In the genomic region with DNA sequence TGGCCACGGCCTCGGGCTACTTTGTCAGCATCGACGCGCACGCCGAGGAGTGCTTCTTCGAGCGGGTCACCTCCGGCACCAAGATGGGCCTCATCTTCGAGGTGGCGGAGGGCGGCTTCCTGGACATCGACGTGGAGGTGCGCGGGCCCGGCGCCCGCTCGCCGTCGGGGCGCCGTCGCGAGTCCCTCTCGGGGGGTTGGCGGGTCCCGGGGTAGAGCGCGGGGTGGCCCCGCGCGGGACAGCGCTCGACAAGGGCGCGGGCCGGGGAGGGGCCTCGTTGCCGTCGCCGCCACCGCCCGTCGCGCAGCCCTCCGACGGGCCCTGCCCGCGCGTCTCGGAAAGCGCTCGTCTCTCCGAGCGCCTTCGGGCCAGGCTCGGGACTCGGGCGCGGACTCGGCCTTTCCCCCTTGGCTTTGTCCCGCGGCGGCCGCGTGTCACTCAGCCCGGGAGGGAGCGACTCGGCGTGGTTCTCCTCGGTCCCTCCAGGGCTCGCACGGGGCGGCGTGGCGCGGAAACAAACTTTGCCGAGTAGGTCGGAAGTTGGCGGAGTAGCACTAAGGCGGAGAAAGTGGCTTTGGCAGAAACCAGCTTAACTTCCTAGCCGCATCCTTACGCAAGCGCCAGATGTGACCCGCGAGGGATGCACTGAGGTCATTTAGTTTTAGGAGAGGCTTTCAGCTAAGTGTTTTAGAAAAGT, we compare ENCODE assay signal across 8 mouse cellular contexts. TPM values are rescaled to one million over a fixed set of nuclear protein-coding genes. Genes with fewer than 3 reads are reported as not detected.
A peak's percentile ranks its signal among the peaks of the same experiment; 100 is the strongest.
DNase-seq lines count a peak whose midpoint lies in the region; ATAC-seq lines count a peak whose summit lies in the region.

No protein-coding gene starts in this region.

- no peaks in the 10 kb centered on the region for H3K27me3 ChIP-seq in forebrain, embryonic 16.5 days (replicated peaks; ENCODE audit: control insufficient read depth, insufficient read depth, low read length)
- 0 out of 2 replicates have a peak, but pooled peaks cover 7% of the 10 kb centered on the region for H3K27me3 ChIP-seq in hindbrain, embryonic 12.5 days
- H3K27me3 ChIP-seq in limb, embryonic 13.5 days, result 0 out of 2 replicates have a peak, but pooled peaks cover 4% of the 10 kb centered on the region
- 0 out of 2 replicates have a peak, but pooled peaks cover 3% of the 10 kb centered on the region for H3K27me3 ChIP-seq in midbrain, embryonic 13.5 days

- peak overlapping the region; percentile 61 for H3K27ac ChIP-seq in forebrain, embryonic 16.5 days (ENCODE audit: low read length)
- peak overlapping the region; percentile 84 for H3K27ac ChIP-seq in hindbrain, embryonic 12.5 days
- H3K27ac ChIP-seq in limb, embryonic 13.5 days, result peak overlapping the region; percentile 88
- H3K27ac ChIP-seq in midbrain, embryonic 13.5 days, result peak overlapping the region; percentile 80

- ATAC-seq in forebrain, embryonic 16.5 days, result peak; percentile 69
- ATAC-seq in hindbrain, embryonic 12.5 days (ENCODE audit: low FRiP score), result peak; percentile 75
- ATAC-seq in limb, embryonic 13.5 days (ENCODE audit: low FRiP score, low read depth), result peak; percentile 74
- ATAC-seq in midbrain, embryonic 13.5 days, result peak; percentile 81

- peaks cover 12% of the 10 kb centered on the region; the same call in 1 of the 2 replicates for H3K36me3 ChIP-seq in forebrain, embryonic 16.5 days (ENCODE audit: control insufficient read depth, insufficient read depth)
- peaks cover 26% of the 10 kb centered on the region for H3K36me3 ChIP-seq in hindbrain, embryonic 12.5 days
- peaks cover 37% of the 10 kb centered on the region for H3K36me3 ChIP-seq in limb, embryonic 13.5 days
- H3K36me3 ChIP-seq in midbrain, embryonic 13.5 days, result peaks cover 27% of the 10 kb centered on the region

- DNase-seq in NIH3T3 (ENCODE audit: low read depth), result peak; percentile 71
- peak; percentile 53 for DNase-seq in c-Kit-positive CD71-positive TER-119-positive erythroid progenitor cells, embryonic 14.5 days (ENCODE audit: low spot score)
- DNase-seq in spleen, adult 12 weeks (ENCODE audit: low spot score), result peak; percentile 67
- DNase-seq in frontal cortex, postnatal 36 days (ENCODE audit: low spot score in 2 of 2), result no peak

- H3K9me3 ChIP-seq in forebrain, embryonic 16.5 days (ENCODE audit: control insufficient read depth, low read length), result no peaks in the 10 kb centered on the region
- no peaks in the 10 kb centered on the region for H3K9me3 ChIP-seq in hindbrain, embryonic 12.5 days (replicated peaks)
- no peaks in the 10 kb centered on the region for H3K9me3 ChIP-seq in limb, embryonic 13.5 days
- no peaks in the 10 kb centered on the region for H3K9me3 ChIP-seq in midbrain, embryonic 13.5 days

- H3K9ac ChIP-seq in forebrain, embryonic 16.5 days (replicated peaks; ENCODE audit: low read depth, low read length), result peak overlapping the region; percentile 78
- peak overlapping the region; percentile 95 for H3K9ac ChIP-seq in hindbrain, embryonic 12.5 days
- H3K9ac ChIP-seq in limb, embryonic 13.5 days, result peak overlapping the region; percentile 97
- peak overlapping the region; percentile 87 for H3K9ac ChIP-seq in midbrain, embryonic 13.5 days (replicated peaks)

- peak overlapping the region; percentile 92 for H3K4me2 ChIP-seq in forebrain, embryonic 16.5 days (ENCODE audit: low read length)
- peak overlapping the region; percentile 83 for H3K4me2 ChIP-seq in hindbrain, embryonic 12.5 days (replicated peaks)
- H3K4me2 ChIP-seq in limb, embryonic 13.5 days (replicated peaks), result peak overlapping the region; percentile 69
- H3K4me2 ChIP-seq in midbrain, embryonic 13.5 days (replicated peaks), result peak overlapping the region; percentile 84

- H3K4me1 ChIP-seq in forebrain, embryonic 16.5 days (replicated peaks; ENCODE audit: control insufficient read depth, insufficient read depth, low read length), result peaks cover 14% of the 10 kb centered on the region
- H3K4me1 ChIP-seq in hindbrain, embryonic 12.5 days, result peaks cover 11% of the 10 kb centered on the region
- H3K4me1 ChIP-seq in limb, embryonic 13.5 days, result peaks cover 18% of the 10 kb centered on the region
- peaks cover 20% of the 10 kb centered on the region for H3K4me1 ChIP-seq in midbrain, embryonic 13.5 days (replicated peaks)

- H3K4me3 ChIP-seq in forebrain, embryonic 16.5 days (replicated peaks; ENCODE audit: low read length), result peak overlapping the region; percentile 92
- H3K4me3 ChIP-seq in hindbrain, embryonic 12.5 days, result peak overlapping the region; percentile 97
- H3K4me3 ChIP-seq in limb, embryonic 13.5 days, result peak overlapping the region; percentile 98
- H3K4me3 ChIP-seq in midbrain, embryonic 13.5 days (replicated peaks), result peak overlapping the region; percentile 96

- WGBS in forebrain, embryonic 16.5 days, result 0% methylated on average over 49 of the region's 89 CpGs
- WGBS in hindbrain, embryonic 12.5 days, result under 1% methylated on average over 81 of the region's 89 CpGs
- WGBS in limb, embryonic 13.5 days, result under 1% methylated on average over 79 of the region's 89 CpGs
- WGBS in midbrain, embryonic 13.5 days, result under 1% methylated on average over 77 of the region's 89 CpGs

RNA-seq across cellular contexts. Expression of a gene that starts 0.6 kb away (rescaled TPM):
- polyA plus RNA-seq in forebrain, embryonic 16.5 days (2015; fragmentation: Nextera tagmentation; extraction: Ambion mirVana), result 397 and 404 TPM in 2 replicates
- 418 and 446 TPM in 2 replicates for polyA plus RNA-seq in hindbrain, embryonic 12.5 days (2016; fragmentation: Nextera tagmentation; extraction: Ambion mirVana)
- 590 and 600 TPM in 2 replicates for polyA plus RNA-seq in limb, embryonic 13.5 days (2015; fragmentation: Nextera tagmentation; extraction: Ambion mirVana)
- 345 and 368 TPM in 2 replicates for polyA plus RNA-seq in midbrain, embryonic 13.5 days (2015; fragmentation: Nextera tagmentation; extraction: Ambion mirVana)

RNA-seq across cellular contexts. Expression of a gene that starts 9.9 kb away (rescaled TPM):
- 9.7 and 11.8 TPM in 2 replicates for polyA plus RNA-seq in forebrain, embryonic 16.5 days (2015; fragmentation: Nextera tagmentation; extraction: Ambion mirVana)
- polyA plus RNA-seq in hindbrain, embryonic 12.5 days (2016; fragmentation: Nextera tagmentation; extraction: Ambion mirVana), result 18.9 and 20.9 TPM in 2 replicates
- 26.0 and 27.8 TPM in 2 replicates for polyA plus RNA-seq in limb, embryonic 13.5 days (2015; fragmentation: Nextera tagmentation; extraction: Ambion mirVana)
- 9.1 and 10.3 TPM in 2 replicates for polyA plus RNA-seq in midbrain, embryonic 13.5 days (2015; fragmentation: Nextera tagmentation; extraction: Ambion mirVana)

RNA-seq across cellular contexts. Expression of a gene that starts 11.6 kb away (rescaled TPM):
- 21.9 and 30.5 TPM in 2 replicates for polyA plus RNA-seq in forebrain, embryonic 16.5 days (2015; fragmentation: Nextera tagmentation; extraction: Ambion mirVana)
- 18.0 and 19.1 TPM in 2 replicates for polyA plus RNA-seq in hindbrain, embryonic 12.5 days (2016; fragmentation: Nextera tagmentation; extraction: Ambion mirVana)
- polyA plus RNA-seq in limb, embryonic 13.5 days (2015; fragmentation: Nextera tagmentation; extraction: Ambion mirVana), result 17.5 and 17.8 TPM in 2 replicates
- polyA plus RNA-seq in midbrain, embryonic 13.5 days (2015; fragmentation: Nextera tagmentation; extraction: Ambion mirVana), result 28.0 and 28.2 TPM in 2 replicates

RNA-seq across cellular contexts. Expression of a gene that starts 37.9 kb away (rescaled TPM):
- 71.1 and 80.1 TPM in 2 replicates for polyA plus RNA-seq in forebrain, embryonic 16.5 days (2015; fragmentation: Nextera tagmentation; extraction: Ambion mirVana)
- 66.0 and 69.5 TPM in 2 replicates for polyA plus RNA-seq in hindbrain, embryonic 12.5 days (2016; fragmentation: Nextera tagmentation; extraction: Ambion mirVana)
- polyA plus RNA-seq in limb, embryonic 13.5 days (2015; fragmentation: Nextera tagmentation; extraction: Ambion mirVana), result 67.9 and 76.0 TPM in 2 replicates
- polyA plus RNA-seq in midbrain, embryonic 13.5 days (2015; fragmentation: Nextera tagmentation; extraction: Ambion mirVana), result 75.2 and 75.4 TPM in 2 replicates

RNA-seq across cellular contexts. Expression of a gene that starts 37.9 kb away (rescaled TPM):
- 49.3 and 59.1 TPM in 2 replicates for polyA plus RNA-seq in forebrain, embryonic 16.5 days (2015; fragmentation: Nextera tagmentation; extraction: Ambion mirVana)
- 65.6 and 71.0 TPM in 2 replicates for polyA plus RNA-seq in hindbrain, embryonic 12.5 days (2016; fragmentation: Nextera tagmentation; extraction: Ambion mirVana)
- polyA plus RNA-seq in limb, embryonic 13.5 days (2015; fragmentation: Nextera tagmentation; extraction: Ambion mirVana), result 74.4 and 78.5 TPM in 2 replicates
- polyA plus RNA-seq in midbrain, embryonic 13.5 days (2015; fragmentation: Nextera tagmentation; extraction: Ambion mirVana), result 62.9 and 63.9 TPM in 2 replicates

Comparison
In these comparisons a context has a peak if more than half of its experiments do, and no peak if none do; other contexts are left out.
1. DNase-seq: peak in NIH3T3 (single experiment), c-Kit-positive CD71-positive TER-119-positive erythroid progenitor cells, embryonic 14.5 days (single experiment) and spleen, adult 12 weeks (single experiment); none in frontal cortex, postnatal 36 days (0 of 2).
2. Peak in every context shown above with its lines, with median percentiles within 50 percentile points of each other: ATAC-seq, H3K27ac ChIP-seq, H3K4me2 ChIP-seq, H3K4me3 ChIP-seq and H3K9ac ChIP-seq.